8 mouse cellular contexts compared by ENCODE assay signal in the genomic region with DNA sequence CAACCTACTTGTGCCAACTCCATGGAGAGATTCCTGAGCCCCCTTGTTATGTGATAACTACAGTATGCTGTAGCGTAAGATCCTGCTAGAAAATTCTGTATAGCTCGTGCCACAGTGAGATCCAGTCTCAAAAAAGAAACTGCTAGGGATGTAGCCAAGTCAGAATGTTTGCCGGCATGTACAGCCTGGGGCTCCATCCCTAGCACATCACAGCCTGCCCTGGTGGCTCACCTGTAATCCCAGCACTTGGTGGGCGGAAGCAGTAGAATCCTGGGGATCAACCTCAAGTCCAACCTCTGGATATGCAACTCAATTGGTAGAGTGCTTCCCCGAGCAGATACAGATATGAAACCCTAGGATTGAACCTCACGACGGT. TPM values are rescaled to one million over a fixed set of nuclear protein-coding genes. Genes with fewer than 3 reads are reported as not detected.
DNase-seq lines count a peak whose midpoint lies in the region; ATAC-seq and TF ChIP-seq lines count a peak whose summit lies in the region.

No protein-coding gene starts in this region.

- WGBS in heart, embryonic 16.5 days = 12% methylated on average over 7 of the region's 7 CpGs
- WGBS in forebrain, embryonic 15.5 days = 19% methylated on average over 7 of the region's 7 CpGs

- in situ Hi-C loops in ES-E14 (cut with MboI; ENCODE audit: low sequenced_read_pairs in 2 of 2, unreplicated experiment in 2 of 2) = no loop called here

- peak overlapping the region; percentile 92 for H3K4me2 ChIP-seq in heart, embryonic 16.5 days (ENCODE audit: low read depth, low read length)
- peak overlapping the region; percentile 68 for H3K4me2 ChIP-seq in forebrain, embryonic 15.5 days (replicated peaks)

- peak overlapping the region; percentile 86 for H3K4me3 ChIP-seq in heart, embryonic 16.5 days (ENCODE audit: low read length)
- peak overlapping the region; percentile 81 to 82 for H3K4me3 ChIP-seq in ES-E14 (ENCODE audit: insufficient read depth in 1 of 2, low read depth in 1 of 2, low read length in 2 of 2, poor library complexity in 1 of 2, severe bottlenecking in 1 of 2)
- H3K4me3 ChIP-seq in forebrain, embryonic 15.5 days = peak overlapping the region; percentile 72

- ATAC-seq in heart, embryonic 16.5 days (replicated peaks; ENCODE audit: extremely low read depth, insufficient read depth, low FRiP score) = peak; percentile 16; the same call in 1 of the 2 replicates
- no peak for ATAC-seq in forebrain, embryonic 15.5 days (replicated peaks)
- peak; percentile 6 for ATAC-seq in megakaryocyte progenitor cell, adult 5-6 weeks (replicated peaks; ENCODE audit: poor library complexity)

- H3K27ac ChIP-seq in heart, embryonic 16.5 days (ENCODE audit: low read length) = peak overlapping the region; percentile 99
- peak overlapping the region; percentile 75 for H3K27ac ChIP-seq in ES-E14 (ENCODE audit: insufficient read depth, low read depth, low read length, poor library complexity, severe bottlenecking)
- peak overlapping the region; percentile 95 for H3K27ac ChIP-seq in forebrain, embryonic 15.5 days (replicated peaks)

- DNase-seq in heart, postnatal 4 days = no peak
- DNase-seq in ES-E14 (ENCODE audit: low read depth, low spot score) = no peak
- DNase-seq in right cerebral cortex, adult 2 months (ENCODE audit: low spot score in 2 of 2) = no peak
- no peak for DNase-seq in adrenal gland, adult 8-10 months
- no peak for DNase-seq in retina, postnatal 1 day

- H3K9ac ChIP-seq in heart, embryonic 16.5 days (ENCODE audit: low read length) = peak overlapping the region; percentile 99
- H3K9ac ChIP-seq in ES-E14 (ENCODE audit: insufficient read depth, low read depth, low read length, poor library complexity, severe bottlenecking) = peak overlapping the region; percentile 89
- H3K9ac ChIP-seq in forebrain, embryonic 15.5 days (replicated peaks) = peak overlapping the region; percentile 97

- H3K4me1 ChIP-seq in heart, embryonic 16.5 days (ENCODE audit: control insufficient read depth, insufficient read depth, low read length) = peaks cover 23% of the 10 kb centered on the region
- H3K4me1 ChIP-seq in ES-E14 (ENCODE audit: control insufficient read depth in 2 of 2, insufficient read depth in 2 of 2, low read length in 2 of 2, poor library complexity in 1 of 2) = peaks cover 0 to 8% of the 10 kb centered on the region in 2 experiments; a peak in 1 of 4 replicates
- peaks cover 29% of the 10 kb centered on the region for H3K4me1 ChIP-seq in forebrain, embryonic 15.5 days

- no peaks in the 10 kb centered on the region for H3K9me3 ChIP-seq in heart, embryonic 16.5 days (replicated peaks; ENCODE audit: control insufficient read depth, low read length)
- no peaks in the 10 kb centered on the region for H3K9me3 ChIP-seq in ES-E14 (ENCODE audit: control insufficient read depth, insufficient read depth, low read depth, low read length)
- H3K9me3 ChIP-seq in forebrain, embryonic 15.5 days = no peaks in the 10 kb centered on the region

- no peaks in the 10 kb centered on the region; the same call in 1 of the 2 replicates for H3K36me3 ChIP-seq in heart, embryonic 16.5 days (ENCODE audit: control insufficient read depth, insufficient read depth)
- no peaks in the 10 kb centered on the region; the same call in 1 of the 2 replicates for H3K36me3 ChIP-seq in ES-E14 (ENCODE audit: control insufficient read depth, insufficient read depth, low read length, poor library complexity, severe bottlenecking)
- H3K36me3 ChIP-seq in forebrain, embryonic 15.5 days = no peaks in the 10 kb centered on the region

- no peaks in the 10 kb centered on the region for H3K27me3 ChIP-seq in heart, embryonic 16.5 days (ENCODE audit: control insufficient read depth, insufficient read depth, low read length)
- no peaks in the 10 kb centered on the region for H3K27me3 ChIP-seq in forebrain, embryonic 15.5 days

TF ChIP-seq in ES-E14, 5 proteins besides CTCF, POLR2A, EP300 and RAD21:
- TF ChIP-seq HCFC1 (IDR thresholded peaks at IDR 0.05; ENCODE audit: borderline replicate concordance, insufficient read depth, low read length) (no peak), CHD2 (IDR thresholded peaks at IDR 0.05; ENCODE audit: low read depth, low read length) (no peak), ZC3H11A (IDR thresholded peaks at IDR 0.05; ENCODE audit: borderline replicate concordance, low read depth, low read length) (no peak), ZNF384 (IDR thresholded peaks at IDR 0.05; ENCODE audit: low read depth, low read length) (no peak), MAFK (IDR thresholded peaks at IDR 0.05; ENCODE audit: insufficient read depth, low read depth, low read length) (no peak)

RNA-seq across cellular contexts. Expression of a gene that starts 0.5 kb away (rescaled TPM):
- 340 and 342 TPM in 2 replicates for polyA plus RNA-seq in heart, embryonic 16.5 days (2015; fragmentation: Nextera tagmentation; extraction: Ambion mirVana)
- 100 to 1,000 TPM; 317 to 339 TPM for total RNA-seq in heart, postnatal 4 days (2021)
- total RNA-seq in ES-E14 (2012; rRNA removed) = 90.3 and 122 TPM in 2 replicates
- polyA plus RNA-seq in forebrain, embryonic 15.5 days (2015; fragmentation: Nextera tagmentation; extraction: Ambion mirVana) = 396 and 402 TPM in 2 replicates
- total RNA-seq in megakaryocyte progenitor cell, adult 5-6 weeks (2015) = 654 and 681 TPM in 2 replicates
- total RNA-seq in megakaryocyte progenitor cell, adult 5-6 weeks (2017) = 85.9 and 114 TPM in 2 replicates
- 100 to 1,000 TPM; 348 to 401 (median 358) TPM for total RNA-seq in adrenal gland, adult 8-10 months (2022)
